Mouse (Mus musculus): ENCODE data around the gene Urad.

Gene Urad

DNA sequence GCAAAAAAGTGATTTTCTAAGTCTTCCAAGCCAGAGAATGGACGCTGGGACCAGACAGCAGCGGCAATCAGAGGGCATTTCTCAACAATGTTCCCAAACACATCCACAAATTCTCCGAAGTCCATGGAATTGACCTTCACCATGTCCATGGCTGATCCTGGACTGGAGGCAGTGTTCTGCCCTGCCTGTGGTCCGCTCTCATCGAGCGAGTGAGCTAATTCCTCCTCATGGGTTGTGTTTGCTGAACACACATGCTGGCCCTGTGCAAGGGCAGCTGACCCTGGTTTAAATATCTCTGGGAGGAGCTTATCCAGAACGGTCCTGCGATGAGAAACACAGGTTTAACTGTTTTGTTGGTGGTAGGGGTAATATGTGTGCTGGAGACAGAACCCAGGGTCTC, at the start of gene Urad:
Gene Urad (minus strand): TSS at position 258 of the 400 bp plus-strand sequence.
- DNase-seq: no peak

GRCm38 (mm10) chr5:147370276-147370675, 48.0 kb upstream of the Urad start:
- no peak for DNase-seq

GRCm38 (mm10) chr5:147368221-147368620, 46.0 kb upstream of the Urad start:
- DNase-seq: no peak

DNA sequence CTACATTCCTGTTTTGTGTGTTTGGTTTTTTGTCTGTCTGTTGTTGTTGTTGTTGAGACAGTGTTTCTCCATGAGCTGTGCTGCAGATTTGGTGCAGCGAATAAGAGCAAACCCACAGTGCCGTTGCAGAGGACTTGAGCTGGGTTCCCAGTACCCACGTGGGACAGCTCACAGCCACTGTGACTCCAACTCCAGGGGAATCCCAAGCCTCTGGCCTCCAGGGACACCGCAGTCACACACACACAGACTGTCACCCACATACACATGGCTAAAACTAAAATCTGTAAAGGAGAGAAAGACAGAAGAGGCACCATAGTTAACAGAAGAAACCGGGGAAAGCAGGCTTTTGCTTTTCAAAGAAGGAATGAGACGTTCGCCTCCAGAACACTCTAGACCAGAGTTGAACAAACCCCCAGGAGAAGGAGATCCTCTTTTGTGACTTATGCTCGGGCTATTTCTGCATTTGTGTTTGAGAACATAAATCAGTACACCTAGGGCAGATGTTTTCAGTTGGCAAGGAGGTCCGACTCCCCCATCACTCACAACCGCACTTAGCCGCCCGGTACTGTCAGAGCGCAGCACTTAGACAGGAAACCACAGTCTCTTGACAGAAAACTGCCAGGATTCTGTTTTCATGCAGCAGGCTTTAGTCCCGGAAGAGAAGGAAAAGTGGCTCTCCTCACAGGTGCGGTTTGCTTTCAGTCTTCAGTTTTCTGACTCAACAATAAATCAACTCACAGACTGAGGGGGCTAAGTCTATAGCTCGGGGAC, 43.9 kb upstream of the Urad start:
- DNase-seq: no peak

DNA sequence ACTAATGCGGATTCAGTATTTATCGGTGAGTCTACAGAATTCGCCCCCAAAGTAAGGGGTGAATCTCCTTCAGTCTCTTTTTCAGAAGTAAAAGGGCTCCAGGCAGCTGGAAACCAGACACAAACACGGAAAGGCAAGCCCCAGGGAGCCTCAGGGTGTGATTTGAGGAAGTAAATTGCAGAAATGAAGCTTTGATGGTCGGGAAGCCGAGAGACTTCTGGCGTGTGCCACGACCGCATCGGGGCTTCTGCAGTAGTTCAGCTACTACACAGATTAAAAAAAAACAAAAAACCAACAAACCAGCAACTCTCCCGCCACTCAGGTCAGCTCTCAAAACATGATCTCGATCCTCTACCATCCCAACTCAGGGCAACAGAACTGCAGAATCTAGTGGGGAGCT, 40.8 kb upstream of the Urad start:
- DNase-seq: no peak

DNA sequence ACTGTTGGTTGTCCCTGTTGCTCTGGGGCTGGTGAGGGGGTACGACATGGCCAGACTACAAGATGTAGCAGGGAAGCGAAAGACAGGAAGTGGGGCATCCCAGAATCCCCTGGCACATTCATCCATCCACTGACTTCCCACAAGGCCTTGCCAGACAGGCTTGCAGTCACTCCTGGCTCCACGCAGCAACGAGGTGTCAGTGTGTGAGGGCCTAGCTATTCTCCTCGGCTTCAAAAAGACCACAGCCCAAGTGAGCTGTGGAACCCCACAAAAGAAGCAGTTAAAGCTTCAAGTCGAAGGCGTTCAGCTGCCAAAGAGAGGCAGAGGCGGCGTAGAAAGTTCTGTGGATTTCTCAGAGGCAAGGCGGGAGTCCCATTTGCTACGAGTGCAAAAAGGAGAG, 36.2 kb upstream of the Urad start:
- DNase-seq: no peak

GRCm38 (mm10) chr5:147357536-147357935, 35.3 kb upstream of the Urad start:
- DNase-seq: peak; percentile 4

DNA sequence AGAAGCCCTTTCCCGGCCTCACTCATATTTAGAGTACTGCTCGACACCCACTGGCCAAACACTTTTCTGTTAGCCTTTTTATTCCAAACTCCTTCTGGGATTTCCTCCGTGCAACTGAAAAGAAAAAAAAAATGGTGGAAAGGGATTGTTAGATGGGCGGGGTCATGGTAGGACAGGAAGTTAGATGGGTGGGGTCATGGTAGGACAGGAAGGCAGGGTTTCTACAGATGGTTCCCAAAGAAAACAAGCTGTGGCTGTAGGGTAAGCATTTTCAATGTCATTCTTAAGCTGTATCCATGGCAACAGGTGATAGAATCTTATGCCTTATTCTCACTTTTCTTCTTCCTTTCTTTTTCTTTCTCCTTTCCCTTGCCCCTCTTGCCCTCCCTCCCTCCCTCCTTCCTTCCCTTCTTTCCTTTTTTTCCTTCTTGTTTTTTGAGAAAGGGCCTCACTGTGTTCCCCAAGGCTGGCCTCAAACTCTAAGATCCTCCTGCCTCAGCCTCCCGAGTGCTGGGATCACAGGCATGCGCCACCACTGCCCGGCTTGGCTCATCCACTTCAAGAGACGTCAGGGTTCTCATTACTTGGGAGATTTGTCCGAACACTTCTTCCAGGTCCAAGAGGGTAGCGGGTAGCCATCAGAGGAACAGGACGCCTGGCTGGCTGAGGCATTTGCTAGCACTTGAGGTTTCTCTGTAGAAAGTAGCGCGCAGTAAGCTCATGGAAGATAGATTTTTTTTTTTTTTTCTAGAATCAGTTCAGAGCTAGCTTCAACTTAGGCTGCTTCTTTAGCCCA, 34.2 kb upstream of the Urad start:
- no peak for DNase-seq

DNA sequence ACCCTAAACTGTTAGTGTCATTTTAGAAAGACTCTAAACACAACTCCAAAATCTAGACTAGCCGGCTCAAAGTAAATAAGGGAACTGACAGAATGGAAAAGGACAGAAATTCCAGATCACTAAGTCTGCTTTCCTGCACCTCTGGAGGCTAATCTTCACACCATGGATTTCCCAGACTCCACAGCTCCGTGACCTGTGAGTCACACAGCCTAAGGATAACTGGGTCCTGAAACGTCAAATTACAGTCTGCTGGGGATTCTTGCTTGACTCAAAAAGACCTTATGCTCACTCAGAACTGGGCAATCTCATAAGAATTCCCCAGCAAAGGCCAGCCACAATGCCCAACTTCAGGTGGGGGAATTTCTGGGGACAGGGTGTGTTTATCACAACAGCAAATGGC, 33.5 kb upstream of the Urad start:
- DNase-seq: no peak

DNA sequence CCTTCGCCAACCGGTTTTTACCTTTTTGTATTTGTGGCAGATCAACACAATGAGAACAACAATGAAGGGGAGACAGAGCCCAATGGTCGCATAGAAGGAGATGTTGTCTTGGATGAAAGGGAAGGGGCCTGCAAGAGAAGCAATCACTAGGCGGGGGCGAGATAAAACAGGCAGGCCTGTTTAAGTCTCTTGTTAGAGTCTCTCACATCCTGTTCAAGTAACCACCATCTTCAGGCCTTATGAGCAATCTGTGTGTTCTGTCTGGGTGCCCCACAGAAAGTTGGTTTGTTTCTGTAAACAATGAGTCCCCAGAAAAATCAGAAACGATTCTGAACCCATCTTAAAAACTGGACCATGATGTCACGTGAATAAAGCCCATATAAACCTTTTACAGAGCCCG, 32.7 kb upstream of the Urad start:
- no peak for DNase-seq

GRCm38 (mm10) chr5:147354161-147354780, 32.0 kb upstream of the Urad start:
- DNase-seq: no peak

DNA sequence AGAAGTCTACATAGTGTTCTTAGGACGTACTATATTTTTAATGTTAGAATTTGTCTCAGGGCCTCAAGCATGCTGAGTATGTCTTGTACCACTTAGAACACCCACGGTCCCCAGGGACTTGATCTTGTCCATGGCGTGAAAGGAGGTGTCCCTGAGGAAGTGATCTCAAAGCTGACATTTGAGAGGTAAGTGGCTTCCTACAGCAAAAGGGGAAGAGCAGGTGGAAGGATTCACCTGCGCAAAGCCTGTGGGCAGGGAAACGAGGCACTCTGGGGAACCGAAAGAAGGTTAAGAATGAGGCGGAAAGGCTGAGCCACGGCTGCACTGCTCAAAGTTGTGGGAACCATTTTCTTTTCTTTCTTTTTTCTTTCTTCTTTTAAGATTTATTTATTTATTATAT, 29.7 kb upstream of the Urad start:
- DNase-seq: no peak

- no peak for DNase-seq
These were observed 23.7 kb upstream of the Urad start for GRCm38 (mm10) chr5:147345981-147346380.

GRCm38 (mm10) chr5:147343904-147344303, 21.7 kb upstream of the Urad start:
- no peak for DNase-seq

DNA sequence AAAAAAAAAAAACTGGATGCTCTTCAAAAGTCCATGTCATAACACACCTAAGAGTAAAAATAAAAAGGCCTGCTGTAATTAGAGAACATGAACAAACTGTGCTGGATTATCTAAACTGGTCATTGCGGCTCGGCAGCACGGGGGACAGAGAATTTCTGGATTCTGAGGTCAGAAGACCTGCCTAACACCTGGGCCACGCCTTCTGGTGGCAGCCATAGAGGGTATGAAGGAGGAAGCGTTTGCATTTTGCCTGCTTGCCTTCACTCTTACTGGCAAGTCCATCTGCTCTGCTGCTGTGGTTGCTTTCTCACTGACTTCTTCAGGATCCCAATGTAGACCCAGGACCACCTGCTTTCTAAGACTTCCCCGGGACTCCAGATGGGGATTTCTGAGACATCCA, 20.7 kb upstream of the Urad start:
- no peak for DNase-seq

GRCm38 (mm10) chr5:147340741-147341414, 18.6 kb upstream of the Urad start:
- DNase-seq: no peak

DNA sequence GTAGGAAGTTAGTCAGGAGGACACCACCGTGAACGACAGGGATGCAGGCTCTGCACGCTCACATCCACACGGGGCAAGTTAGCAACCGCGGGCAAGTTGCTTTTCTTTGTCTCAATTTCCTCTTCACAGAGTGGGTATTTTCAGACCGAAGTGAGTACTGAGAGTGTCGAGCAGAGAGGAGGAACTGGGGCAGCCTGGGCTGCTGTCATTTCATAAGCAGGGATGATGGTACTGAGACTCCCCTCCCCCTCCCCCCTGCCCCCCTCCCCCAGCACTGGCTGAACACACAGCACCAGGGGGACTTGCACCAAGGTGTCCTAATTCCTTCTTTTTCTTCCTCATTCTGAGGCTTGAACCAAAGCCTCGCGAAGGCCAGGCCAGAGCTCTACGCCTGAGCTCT, 17.3 kb upstream of the Urad start:
- DNase-seq: no peak

- DNase-seq: no peak
These were observed 16.7 kb upstream of the Urad start for GRCm38 (mm10) chr5:147338967-147339366.

DNA sequence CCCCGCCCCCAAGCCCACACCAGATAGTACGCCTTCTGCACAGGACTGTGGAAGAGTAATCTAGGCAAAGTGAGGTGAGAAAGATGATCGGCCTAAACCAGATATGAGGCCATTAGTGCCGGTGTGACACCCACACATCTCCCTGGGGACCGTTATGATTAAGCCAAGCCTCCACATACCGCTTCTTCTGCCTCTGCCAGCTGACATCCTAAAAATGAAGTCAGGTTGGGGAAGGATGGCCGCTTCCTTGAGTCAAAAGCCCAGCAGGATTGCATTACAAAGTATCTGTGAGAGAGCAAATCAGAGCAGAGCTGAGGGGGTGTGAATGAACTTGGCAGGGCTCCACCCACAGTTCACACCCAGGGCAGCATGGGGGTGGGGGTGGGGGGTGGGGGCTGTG, 10.5 kb upstream of the Urad start:
- no peak for DNase-seq

DNA sequence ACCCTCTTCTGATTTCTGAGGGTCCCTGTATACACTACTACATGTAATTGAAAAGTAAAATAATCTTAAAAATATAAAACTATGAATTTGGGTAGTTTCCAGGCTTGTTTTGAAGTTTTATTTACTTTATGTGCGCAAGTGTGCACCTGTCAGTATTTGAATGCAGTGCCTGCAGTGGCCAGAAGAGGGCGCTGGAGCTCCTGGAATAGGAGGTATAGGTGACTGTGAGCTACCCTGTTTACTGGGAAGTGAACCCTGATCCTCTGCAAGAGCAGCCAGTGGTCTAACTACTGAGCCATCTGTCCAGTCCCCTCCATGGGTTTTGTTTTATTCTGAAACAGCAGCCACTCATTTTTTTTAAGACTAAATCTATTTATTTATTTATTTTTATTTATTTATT, 9.3 kb upstream of the Urad start:
- DNase-seq: peak; percentile 10

- DNase-seq: no peak
These were observed 7.7 kb upstream of the Urad start for GRCm38 (mm10) chr5:147329946-147330345.

- no peak for DNase-seq
These were observed 5.4 kb upstream of the Urad start for GRCm38 (mm10) chr5:147327636-147328035.

DNA sequence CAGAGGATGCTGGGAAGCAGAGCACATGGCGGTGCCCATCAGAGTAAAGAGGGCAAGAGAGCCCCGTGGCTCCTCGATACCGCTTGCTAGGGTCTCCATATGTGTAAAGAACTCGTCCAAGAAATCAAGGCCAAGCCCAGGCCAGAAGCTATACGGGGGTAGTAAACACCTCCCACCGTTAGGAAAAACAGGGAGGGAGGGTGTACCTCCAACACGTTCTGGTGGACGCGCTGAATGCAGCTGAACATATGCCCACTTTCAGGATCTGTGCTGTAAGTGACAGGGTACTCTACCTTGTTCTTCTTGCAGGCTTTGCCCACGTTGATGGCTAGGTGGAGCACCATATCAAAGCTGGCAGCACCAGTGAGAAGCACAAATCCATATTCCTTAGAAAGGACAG, 3.7 kb upstream of the Urad start:
- DNase-seq: no peak

All from cerebellum, adult 11 months (tissue).